Mouse (Mus musculus): Measurements from ENCODE around the gene Cfl1. TPM values are rescaled to one million over a fixed set of nuclear protein-coding genes. Genes with fewer than 3 reads are reported as not detected.

Cfl1 gene
- 190 TPM for polyA plus RNA-seq (2014; fragmentation: Illumina TruSeq; extraction: RNeasy Lipid Tissue Mini Kit (QIAGEN cat#74804))

GRCm38 (mm10) chr19:5490313-5490897 lies at the start of gene Cfl1:
Gene Cfl1 (plus strand): TSS chr19:5490455.

GRCm38 (mm10) chr19:5447515-5448353 lies 42.5 kb upstream of the Cfl1 start, which contains the start of gene Fosl1:
Gene Fosl1 (plus strand): TSS chr19:5447547.

GRCm38 (mm10) chr19:5457746-5458442 lies 32.4 kb upstream of the Cfl1 start, which contains the start of gene Ccdc85b:
Gene Ccdc85b (minus strand): TSS chr19:5457894.

DNA sequence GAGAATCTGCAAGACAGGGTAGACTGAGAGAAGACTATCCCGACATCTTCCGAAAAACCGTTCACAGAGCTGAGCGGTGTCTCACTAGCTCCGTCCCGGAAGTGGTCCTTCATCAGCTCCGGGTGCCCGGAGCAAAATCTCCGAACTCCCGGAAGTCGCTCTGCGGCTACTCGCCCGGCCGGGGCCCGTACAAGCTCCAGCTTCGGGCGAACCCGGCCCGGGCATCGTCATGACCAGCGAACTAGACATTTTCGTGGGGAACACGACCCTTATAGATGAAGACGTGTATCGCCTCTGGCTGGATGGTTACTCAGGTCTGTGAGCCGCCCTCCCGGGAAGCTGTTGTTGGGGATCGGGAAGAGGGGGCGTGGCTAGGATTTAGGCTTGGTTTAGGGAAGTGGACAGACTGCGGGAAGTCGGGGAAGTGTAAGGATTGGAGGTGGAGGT lies 29.8 kb upstream of the Cfl1 start, which contains the start of gene Fibp:
TSS of gene Fibp (plus strand) at position 151 of the 447 bp plus-strand sequence.

DNA sequence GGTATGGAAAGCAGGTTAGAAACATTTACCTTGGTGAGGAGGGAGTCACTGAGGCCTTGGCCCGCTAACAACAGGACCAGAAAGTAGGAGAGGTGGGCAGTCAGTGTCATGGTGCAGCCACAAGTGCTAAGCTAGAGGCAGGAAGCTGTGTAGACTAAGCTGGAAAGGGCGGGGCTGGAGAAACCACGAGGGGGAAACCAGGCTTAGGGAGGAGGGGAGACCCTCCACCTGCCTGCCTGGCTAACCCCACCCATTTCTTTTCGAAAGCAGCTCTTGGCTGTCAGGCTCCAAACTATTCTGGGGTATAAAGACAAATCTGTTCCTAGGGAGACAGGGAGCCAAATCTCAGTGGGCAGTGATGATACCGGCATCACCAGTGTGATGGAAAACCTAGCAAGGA lies 21.9 kb upstream of the Cfl1 start, which contains the start of gene Ctsw:
TSS of gene Ctsw (minus strand) at position 134 of the 400 bp plus-strand sequence.

DNA sequence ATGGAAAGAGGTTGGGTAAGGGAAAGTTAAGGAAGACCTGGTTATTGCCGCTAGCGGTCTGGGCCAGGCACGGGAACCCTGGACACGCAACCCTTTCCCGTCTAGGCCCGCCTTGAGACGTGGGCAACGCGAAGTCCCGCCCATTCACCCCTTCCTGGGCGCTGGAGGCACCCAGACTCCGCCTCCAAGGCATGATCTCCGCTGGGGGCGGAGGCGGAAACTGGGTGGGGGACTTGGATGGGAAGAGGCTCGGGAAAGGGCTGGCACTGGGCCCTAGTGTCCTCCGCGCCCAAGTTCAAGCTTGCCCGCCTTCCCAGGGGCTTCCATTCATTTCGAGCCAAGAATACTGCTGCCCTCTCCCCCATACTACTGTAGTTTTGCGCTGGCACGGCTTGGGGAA lies 16.5 kb upstream of the Cfl1 start, which contains the start of gene Efemp2:
TSS of gene Efemp2 (plus strand) at position 235 of the 400 bp plus-strand sequence.

DNA sequence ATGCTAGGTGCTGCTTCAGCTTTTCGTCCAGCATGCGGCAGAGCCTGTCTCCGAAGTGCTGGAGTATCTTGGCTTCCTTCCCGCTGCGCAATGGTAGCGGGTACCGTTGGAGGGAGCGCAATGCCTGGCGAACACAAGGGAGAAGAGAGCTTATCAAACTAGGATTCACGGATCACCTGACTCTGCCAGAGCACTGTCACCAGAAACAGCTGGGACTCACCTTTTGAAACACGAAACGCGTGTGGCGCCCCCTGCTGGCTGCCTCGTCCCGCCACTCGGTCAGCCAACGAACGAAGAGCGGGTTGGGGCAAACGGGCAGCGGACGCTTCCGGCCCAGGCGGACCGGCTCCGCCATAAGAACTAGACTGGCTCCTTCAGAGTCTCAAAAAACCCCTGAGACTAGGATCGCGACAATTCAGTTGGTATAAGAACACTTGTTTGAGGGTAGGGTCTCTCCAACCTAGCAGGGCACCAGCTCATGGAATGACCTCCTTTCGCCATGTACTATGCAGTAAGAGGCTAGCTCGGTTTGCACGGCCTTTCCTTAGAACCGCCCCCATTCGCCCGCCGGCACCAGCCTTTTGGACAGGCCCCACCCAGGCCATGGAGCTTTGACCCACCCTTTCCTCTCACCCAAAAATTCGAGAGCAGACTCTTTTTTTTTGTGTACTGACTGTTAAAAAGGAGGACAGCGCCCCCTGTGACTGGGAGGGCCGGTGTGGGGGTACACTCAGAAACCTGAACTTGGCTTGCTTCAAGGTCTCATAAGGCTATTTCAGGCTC lies 2.3 kb upstream of the Cfl1 start, which contains the start of gene Mus81:
TSS of gene Mus81 (minus strand) at position 635 of the 783 bp plus-strand sequence.

GRCm38 (mm10) chr19:5503687-5504086 lies 13.4 kb downstream of the Cfl1 start, which contains the start of gene 1700020D05Rik:
Gene 1700020D05Rik (minus strand): TSS chr19:5503787.

GRCm38 (mm10) chr19:5510031-5511026 lies 20.1 kb downstream of the Cfl1 start, which contains the start of gene Snx32:
Gene Snx32 (minus strand): TSS chr19:5510538.

Other genes starting within 250 kb of the Cfl1 start
- 11.4 TPM for gene Pacs1, start 217.3 kb upstream of the Cfl1 start, polyA plus RNA-seq (2014; fragmentation: Illumina TruSeq; extraction: RNeasy Lipid Tissue Mini Kit (QIAGEN cat#74804))
- 46.0 TPM for gene Sf3b2, start 195.0 kb upstream of the Cfl1 start, polyA plus RNA-seq (2014; fragmentation: Illumina TruSeq; extraction: RNeasy Lipid Tissue Mini Kit (QIAGEN cat#74804))
- gene Gal3st3, start 192.1 kb upstream of the Cfl1 start, polyA plus RNA-seq (2014; fragmentation: Illumina TruSeq; extraction: RNeasy Lipid Tissue Mini Kit (QIAGEN cat#74804)): not detected
- not detected for gene Catsper1, start 154.7 kb upstream of the Cfl1 start, polyA plus RNA-seq (2014; fragmentation: Illumina TruSeq; extraction: RNeasy Lipid Tissue Mini Kit (QIAGEN cat#74804))
- gene Cst6, start 140.9 kb upstream of the Cfl1 start, polyA plus RNA-seq (2014; fragmentation: Illumina TruSeq; extraction: RNeasy Lipid Tissue Mini Kit (QIAGEN cat#74804)): not detected
- 12.7 TPM for gene Eif1ad, start 123.7 kb upstream of the Cfl1 start, polyA plus RNA-seq (2014; fragmentation: Illumina TruSeq; extraction: RNeasy Lipid Tissue Mini Kit (QIAGEN cat#74804))
- 9.0 TPM for gene Banf1, start 123.3 kb upstream of the Cfl1 start, polyA plus RNA-seq (2014; fragmentation: Illumina TruSeq; extraction: RNeasy Lipid Tissue Mini Kit (QIAGEN cat#74804))
- 2.5 TPM for gene Sart1, start 101.8 kb upstream of the Cfl1 start, polyA plus RNA-seq (2014; fragmentation: Illumina TruSeq; extraction: RNeasy Lipid Tissue Mini Kit (QIAGEN cat#74804))
- gene Tsga10ip, start 87.9 kb upstream of the Cfl1 start, polyA plus RNA-seq (2014; fragmentation: Illumina TruSeq; extraction: RNeasy Lipid Tissue Mini Kit (QIAGEN cat#74804)): not detected
- 5.8 TPM for gene Drap1, start 65.5 kb upstream of the Cfl1 start, polyA plus RNA-seq (2014; fragmentation: Illumina TruSeq; extraction: RNeasy Lipid Tissue Mini Kit (QIAGEN cat#74804))
- gene AI837181, start 65.3 kb upstream of the Cfl1 start, polyA plus RNA-seq (2014; fragmentation: Illumina TruSeq; extraction: RNeasy Lipid Tissue Mini Kit (QIAGEN cat#74804)): not detected
- not detected for gene Fosl1, start 42.9 kb upstream of the Cfl1 start, polyA plus RNA-seq (2014; fragmentation: Illumina TruSeq; extraction: RNeasy Lipid Tissue Mini Kit (QIAGEN cat#74804))
- 1.5 TPM for gene Ccdc85b, start 32.6 kb upstream of the Cfl1 start, polyA plus RNA-seq (2014; fragmentation: Illumina TruSeq; extraction: RNeasy Lipid Tissue Mini Kit (QIAGEN cat#74804))
- 2.3 TPM for gene Fibp, start 29.8 kb upstream of the Cfl1 start, polyA plus RNA-seq (2014; fragmentation: Illumina TruSeq; extraction: RNeasy Lipid Tissue Mini Kit (QIAGEN cat#74804))
- gene Ctsw, start 21.9 kb upstream of the Cfl1 start, polyA plus RNA-seq (2014; fragmentation: Illumina TruSeq; extraction: RNeasy Lipid Tissue Mini Kit (QIAGEN cat#74804)): not detected
- 2.1 TPM for gene Efemp2, start 16.5 kb upstream of the Cfl1 start, polyA plus RNA-seq (2014; fragmentation: Illumina TruSeq; extraction: RNeasy Lipid Tissue Mini Kit (QIAGEN cat#74804))
- gene Mus81, start 2.1 kb upstream of the Cfl1 start, polyA plus RNA-seq (2014; fragmentation: Illumina TruSeq; extraction: RNeasy Lipid Tissue Mini Kit (QIAGEN cat#74804)): 1.6 TPM
- not detected for gene 1700020D05Rik, start 13.3 kb downstream of the Cfl1 start, polyA plus RNA-seq (2014; fragmentation: Illumina TruSeq; extraction: RNeasy Lipid Tissue Mini Kit (QIAGEN cat#74804))
- not detected for gene Snx32, start 20.1 kb downstream of the Cfl1 start, polyA plus RNA-seq (2014; fragmentation: Illumina TruSeq; extraction: RNeasy Lipid Tissue Mini Kit (QIAGEN cat#74804))
- gene Ovol1, start 70.2 kb downstream of the Cfl1 start, polyA plus RNA-seq (2014; fragmentation: Illumina TruSeq; extraction: RNeasy Lipid Tissue Mini Kit (QIAGEN cat#74804)): 0.20 TPM
- not detected for gene Ap5b1, start 77.6 kb downstream of the Cfl1 start, polyA plus RNA-seq (2014; fragmentation: Illumina TruSeq; extraction: RNeasy Lipid Tissue Mini Kit (QIAGEN cat#74804))
- gene Rnaseh2c, start 111.4 kb downstream of the Cfl1 start, polyA plus RNA-seq (2014; fragmentation: Illumina TruSeq; extraction: RNeasy Lipid Tissue Mini Kit (QIAGEN cat#74804)): 1.2 TPM
- 31.8 TPM for gene Kat5, start 119.8 kb downstream of the Cfl1 start, polyA plus RNA-seq (2014; fragmentation: Illumina TruSeq; extraction: RNeasy Lipid Tissue Mini Kit (QIAGEN cat#74804))
- 1.3 TPM for gene Rela, start 147.0 kb downstream of the Cfl1 start, polyA plus RNA-seq (2014; fragmentation: Illumina TruSeq; extraction: RNeasy Lipid Tissue Mini Kit (QIAGEN cat#74804))
- gene Sipa1, start 173.3 kb downstream of the Cfl1 start, polyA plus RNA-seq (2014; fragmentation: Illumina TruSeq; extraction: RNeasy Lipid Tissue Mini Kit (QIAGEN cat#74804)): 2.2 TPM
- gene Map3k11, start 198.3 kb downstream of the Cfl1 start, polyA plus RNA-seq (2014; fragmentation: Illumina TruSeq; extraction: RNeasy Lipid Tissue Mini Kit (QIAGEN cat#74804)): 1.5 TPM
- gene Pcnx3, start 198.5 kb downstream of the Cfl1 start, polyA plus RNA-seq (2014; fragmentation: Illumina TruSeq; extraction: RNeasy Lipid Tissue Mini Kit (QIAGEN cat#74804)): 0.29 TPM
- not detected for gene Kcnk7, start 213.9 kb downstream of the Cfl1 start, polyA plus RNA-seq (2014; fragmentation: Illumina TruSeq; extraction: RNeasy Lipid Tissue Mini Kit (QIAGEN cat#74804))
- 2.2 TPM for gene Ehbp1l1, start 235.9 kb downstream of the Cfl1 start, polyA plus RNA-seq (2014; fragmentation: Illumina TruSeq; extraction: RNeasy Lipid Tissue Mini Kit (QIAGEN cat#74804))
- gene Fam89b, start 239.2 kb downstream of the Cfl1 start, polyA plus RNA-seq (2014; fragmentation: Illumina TruSeq; extraction: RNeasy Lipid Tissue Mini Kit (QIAGEN cat#74804)): not detected